33 mouse cellular contexts compared by ENCODE assay signal in genomic region chr17:41184751-41185150, GRCm38 (mm10).
"Had no signal": no experiment of that assay in that cellular context is flagged by ENCODE, and none has a peak within 500 bp of the region (broad histone marks: within the 10 kb centered on the region; RNA-seq: fewer than 3 reads in every experiment).

No protein-coding gene starts in this region.

- H3K27me3 ChIP-seq: heart, embryonic 13.5 days; heart, embryonic 15.5 days; hindbrain, embryonic 12.5 days; hindbrain, embryonic 13.5 days; hindbrain, embryonic 15.5 days; intestine, embryonic 15.5 days; kidney, embryonic 15.5 days had no signal

- H3K4me2 ChIP-seq: heart, embryonic 13.5 days; heart, embryonic 15.5 days; hindbrain, embryonic 12.5 days; hindbrain, embryonic 13.5 days; hindbrain, embryonic 14.5 days; hindbrain, embryonic 15.5 days; intestine, embryonic 15.5 days; kidney, embryonic 15.5 days had no signal

- ATAC-seq: hindbrain, embryonic 16.5 days; hindbrain, postnatal 0 days; inflammation-experienced regulatory T-cells, adult 6 months; intestine, embryonic 15.5 days; intestine, embryonic 16.5 days; intestine, postnatal 0 days had no signal

- H3K9ac ChIP-seq: heart, embryonic 13.5 days; heart, embryonic 15.5 days; hindbrain, embryonic 12.5 days; hindbrain, embryonic 13.5 days; hindbrain, embryonic 14.5 days; hindbrain, embryonic 15.5 days; intestine, embryonic 15.5 days; kidney, embryonic 15.5 days had no signal

- H3K36me3 ChIP-seq: heart, embryonic 13.5 days; heart, embryonic 15.5 days; hindbrain, embryonic 10.5 days; hindbrain, embryonic 12.5 days; hindbrain, embryonic 13.5 days; hindbrain, embryonic 15.5 days; intestine, embryonic 15.5 days; kidney, embryonic 15.5 days had no signal

- H3K9me3 ChIP-seq: heart, embryonic 13.5 days; heart, embryonic 15.5 days; hindbrain, embryonic 10.5 days; hindbrain, embryonic 12.5 days; hindbrain, embryonic 13.5 days; hindbrain, embryonic 15.5 days; intestine, embryonic 15.5 days; kidney, embryonic 15.5 days had no signal

- H3K27ac ChIP-seq: heart, embryonic 13.5 days; heart, embryonic 15.5 days; hindbrain, embryonic 10.5 days; hindbrain, embryonic 12.5 days; hindbrain, embryonic 13.5 days; hindbrain, embryonic 14.5 days; hindbrain, embryonic 15.5 days; hindbrain, postnatal 0 days; intestine, embryonic 15.5 days; kidney, embryonic 15.5 days; kidney, postnatal 0 days; layer of hippocampus, adult 2 months; left cerebral cortex, adult 2 months had no signal

- H3K4me3 ChIP-seq: heart, embryonic 13.5 days; heart, embryonic 15.5 days; hindbrain, embryonic 10.5 days; hindbrain, embryonic 12.5 days; hindbrain, embryonic 13.5 days; hindbrain, embryonic 15.5 days; intestine, embryonic 15.5 days; kidney, embryonic 15.5 days; layer of hippocampus, adult 2 months; left cerebral cortex, adult 2 months had no signal

- H3K4me1 ChIP-seq: heart, embryonic 13.5 days; heart, embryonic 15.5 days; hindbrain, embryonic 10.5 days; hindbrain, embryonic 12.5 days; hindbrain, embryonic 13.5 days; hindbrain, embryonic 15.5 days; intestine, embryonic 15.5 days; kidney, embryonic 15.5 days had no signal

- DNase-seq: heart, postnatal 10 days; heart, postnatal 14 days; heart, postnatal 36 days; heart, postnatal 4 days; kidney, adult 11 months; kidney, adult 18-20 months; kidney, adult 2 months; kidney, adult 8-10 months; kidney, adult 9 months; kidney, postnatal 10 days; kidney, postnatal 14 days; kidney, postnatal 25 days; kidney, postnatal 36 days; kidney, postnatal 4 days; layer of hippocampus, adult 9-11 months; layer of hippocampus, postnatal 36 days had no signal
